Mouse (Mus musculus) spleen, adult 12 weeks (tissue): ENCODE measurements around the gene Arl4c.

ENCODE experiments used
- DNase-seq: peaks from one replicate; pipeline ENCODE4 v3.0.0; 2022; ENCODE audit warnings: low spot score

Arl4c gene

DNA sequence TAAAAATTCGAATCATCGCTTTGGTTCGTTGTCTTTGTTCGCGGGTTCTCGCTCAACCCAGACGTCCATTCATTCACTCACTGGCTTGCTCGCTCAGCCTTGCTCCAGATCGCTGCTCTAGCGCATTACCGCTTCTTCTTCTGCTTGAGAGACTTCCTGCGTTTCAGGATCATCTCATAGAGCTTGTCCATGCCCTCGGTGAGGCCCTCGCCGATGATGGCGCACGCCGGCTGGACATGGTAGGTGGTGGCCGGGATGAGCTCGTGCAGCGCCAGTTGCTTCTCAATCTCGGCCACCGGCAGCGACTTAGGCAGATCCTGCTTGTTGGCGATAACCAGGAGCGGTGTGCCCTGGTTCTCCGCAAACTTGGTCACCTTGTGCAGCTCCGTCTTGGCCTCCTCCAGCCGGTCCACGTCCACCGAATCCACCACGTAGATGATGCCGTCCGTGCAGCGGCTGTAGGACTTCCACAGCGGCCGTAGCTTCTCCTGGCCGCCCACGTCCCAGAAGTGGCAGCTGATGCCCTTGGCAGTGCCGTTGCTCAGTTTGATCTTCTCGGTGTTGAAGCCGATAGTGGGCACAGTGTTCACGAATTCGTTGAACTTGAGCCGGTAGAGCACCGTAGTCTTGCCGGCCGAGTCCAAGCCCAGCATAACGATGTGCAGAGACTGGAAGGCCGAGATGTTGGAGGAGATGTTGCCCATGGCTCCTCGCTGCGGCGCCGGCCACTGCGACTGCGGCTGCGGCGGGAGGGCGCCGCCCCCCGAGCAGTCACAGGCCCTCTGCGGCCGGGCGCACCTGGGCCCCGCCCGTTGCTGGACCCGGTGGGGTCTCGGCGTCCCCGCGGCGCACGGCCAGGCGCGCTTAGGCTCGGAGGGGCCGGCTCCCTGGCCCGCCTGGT is 810 bp downstream of the Arl4c start:
- DNase-seq, result no peak

- no peak for DNase-seq
Measured at GRCm38 (mm10) chr1:88699856-88700791, 1.9 kb downstream of the Arl4c start.

- DNase-seq, result no peak
Measured at GRCm38 (mm10) chr1:88699401-88699800, 2.6 kb downstream of the Arl4c start.

GRCm38 (mm10) chr1:88698926-88699325 is 3.1 kb downstream of the Arl4c start:
- DNase-seq, result no peak

DNA sequence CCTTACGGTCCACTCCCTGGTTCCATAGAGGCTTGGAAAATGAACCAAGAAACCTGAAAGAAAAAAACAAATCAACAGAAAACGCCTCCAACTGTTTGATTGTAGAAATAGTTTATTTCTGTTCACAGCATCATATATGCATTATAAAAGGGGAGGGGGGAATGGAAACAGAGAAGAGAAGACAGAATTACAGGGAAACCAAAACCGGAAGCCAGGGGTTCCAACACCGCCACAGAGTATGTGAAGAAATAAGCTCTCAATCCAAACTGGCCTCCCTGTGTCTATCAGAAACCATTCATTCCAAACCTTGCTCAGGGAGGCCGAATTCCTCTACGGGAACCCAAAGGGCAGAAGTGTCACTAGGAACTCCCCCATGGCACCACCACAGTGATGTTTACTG is 3.9 kb downstream of the Arl4c start:
- no peak for DNase-seq

- no peak for DNase-seq
Measured at GRCm38 (mm10) chr1:88696408-88696807, 5.6 kb downstream of the Arl4c start.

- no peak for DNase-seq
Measured at GRCm38 (mm10) chr1:88694353-88694752, 7.7 kb downstream of the Arl4c start.

GRCm38 (mm10) chr1:88692293-88692827 is 9.7 kb downstream of the Arl4c start:
- DNase-seq, result no peak

GRCm38 (mm10) chr1:88690601-88691000 is 11.4 kb downstream of the Arl4c start:
- no peak for DNase-seq

DNA sequence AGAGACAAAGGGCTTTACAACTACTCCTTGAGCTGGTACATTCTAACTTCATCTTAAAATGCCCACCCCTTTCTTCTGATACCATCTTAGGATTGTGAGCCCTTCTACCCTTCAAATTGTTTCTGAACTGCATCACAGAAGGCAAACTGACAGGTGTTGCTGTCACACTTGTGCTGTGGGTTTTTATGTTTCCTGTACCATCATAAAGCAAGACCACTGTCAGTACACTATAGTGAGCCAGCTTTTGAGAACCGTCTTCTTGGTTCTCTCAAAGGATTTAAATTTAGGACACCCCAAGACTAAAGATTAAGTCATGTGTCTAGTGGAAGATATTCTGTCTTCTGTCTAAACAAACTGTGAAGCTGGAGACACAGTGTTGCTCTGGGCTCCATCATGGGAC is 17.3 kb downstream of the Arl4c start:
- no peak for DNase-seq

- DNase-seq, result no peak
Measured at GRCm38 (mm10) chr1:88681596-88681995, 20.4 kb downstream of the Arl4c start.

DNA sequence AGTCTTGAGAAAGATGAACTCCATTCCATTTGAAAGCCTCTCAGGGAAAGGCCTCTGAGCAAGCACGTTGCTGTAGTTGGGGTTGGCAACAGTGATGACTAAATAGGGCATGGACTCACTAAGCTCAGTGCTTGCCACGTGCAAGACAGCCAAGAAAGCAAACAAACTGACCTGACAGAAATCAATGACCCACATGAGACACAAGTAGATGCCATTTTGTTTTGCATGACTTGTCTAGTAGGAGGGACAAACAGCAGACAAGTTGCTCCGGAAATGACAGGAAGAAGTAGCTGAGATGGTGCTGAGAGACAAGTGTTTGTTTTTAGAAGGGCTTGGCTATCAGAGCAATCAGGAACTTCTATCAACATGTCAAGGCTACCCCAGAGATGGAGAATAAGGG is 21.2 kb downstream of the Arl4c start:
- DNase-seq, result no peak

DNA sequence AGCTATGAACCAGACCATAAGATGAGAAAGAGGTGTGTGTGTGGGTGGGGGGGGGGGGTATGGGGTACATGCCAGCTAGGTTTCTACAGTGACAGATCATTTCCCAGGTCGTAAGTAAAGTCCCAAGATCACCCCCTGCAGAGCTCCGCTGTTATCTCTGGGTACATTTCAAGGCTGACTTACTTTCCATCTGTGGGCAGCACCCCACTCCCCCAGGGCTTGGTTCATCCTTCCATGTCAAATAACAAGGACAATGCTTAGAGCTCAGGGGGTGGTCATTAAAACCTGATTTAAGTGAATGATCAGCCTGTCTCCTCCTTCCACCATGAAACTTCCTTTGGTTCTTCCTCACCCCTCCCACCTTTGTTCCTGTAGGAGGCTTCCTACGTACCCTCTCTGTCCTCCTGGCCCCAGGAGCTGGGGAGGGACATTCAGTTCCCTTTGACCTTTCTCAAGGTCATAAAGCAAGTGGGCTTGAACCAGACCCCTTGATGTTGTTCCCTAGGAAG is 23.7 kb downstream of the Arl4c start:
- DNase-seq, result no peak

- DNase-seq, result no peak
Measured at GRCm38 (mm10) chr1:88670807-88671206, 31.2 kb downstream of the Arl4c start.

GRCm38 (mm10) chr1:88668846-88669810 is 32.9 kb downstream of the Arl4c start:
- no peak for DNase-seq

DNA sequence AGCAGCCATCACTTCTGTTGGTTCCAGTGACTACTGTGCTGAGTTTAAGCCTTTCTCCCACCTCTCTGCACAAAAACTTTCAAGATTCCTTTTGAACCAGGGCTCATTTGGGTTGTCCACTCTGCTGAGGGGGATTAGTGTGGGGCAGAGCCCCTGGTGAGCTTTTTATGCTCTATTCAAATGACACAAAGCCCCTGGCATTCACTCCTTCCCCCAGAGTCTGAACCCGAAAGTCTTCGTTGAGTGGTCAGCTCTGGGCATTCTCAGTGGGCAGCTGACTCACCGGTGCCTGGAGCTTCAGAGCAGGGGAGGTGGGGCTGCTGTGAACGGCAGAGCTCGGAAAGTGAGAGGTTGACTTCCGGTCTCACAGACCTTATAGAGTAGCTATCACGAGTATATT is 33.7 kb downstream of the Arl4c start:
- DNase-seq, result no peak

DNA sequence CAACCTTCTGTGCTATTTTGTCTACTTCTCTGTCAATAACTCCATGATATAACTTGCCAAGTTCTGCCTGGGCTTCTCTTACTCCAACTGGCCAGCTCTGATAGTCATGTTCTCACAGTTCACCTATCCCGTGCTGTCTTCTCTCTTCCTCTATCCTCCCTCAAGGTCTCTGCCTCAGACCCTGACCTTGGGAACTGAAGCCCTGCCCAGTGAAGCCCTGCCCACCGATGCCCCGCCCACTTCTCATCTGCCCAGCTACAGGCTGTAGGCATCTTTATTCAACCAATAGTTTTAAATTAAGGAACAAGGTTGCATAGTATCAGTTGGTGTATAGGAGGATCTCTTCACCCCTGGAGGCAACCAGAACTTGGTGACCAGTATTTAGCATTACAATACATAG is 37.4 kb downstream of the Arl4c start:
- no peak for DNase-seq

- DNase-seq, result no peak
Measured at GRCm38 (mm10) chr1:88662736-88663135, 39.3 kb downstream of the Arl4c start.

DNA sequence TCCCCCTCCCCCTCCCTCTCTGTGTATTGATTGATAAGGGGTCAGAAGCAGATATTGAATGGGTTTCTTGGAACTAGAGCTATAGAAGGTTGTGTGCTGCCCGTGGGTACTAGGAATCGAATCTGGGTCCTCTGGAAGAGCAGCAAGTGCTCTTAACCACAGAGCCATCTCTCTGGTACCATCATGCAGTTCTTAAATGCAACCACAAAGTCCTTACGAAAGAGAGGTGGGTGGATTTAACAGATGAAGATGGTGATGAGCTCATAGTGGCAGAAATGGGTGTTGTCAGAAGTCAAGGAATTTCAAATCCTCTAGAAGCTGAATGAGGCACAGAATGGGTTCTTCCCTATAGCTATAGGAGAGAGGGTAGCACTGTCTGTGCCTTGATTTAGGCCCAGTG is 40.8 kb downstream of the Arl4c start:
- no peak for DNase-seq

- DNase-seq, result no peak
Measured at GRCm38 (mm10) chr1:88658290-88658857, 43.6 kb downstream of the Arl4c start.

GRCm38 (mm10) chr1:88656096-88656480 is 45.9 kb downstream of the Arl4c start:
- DNase-seq, result no peak
